Mouse (Mus musculus): ENCODE data around the gene Ccnq. TPM values are rescaled to one million over a fixed set of nuclear protein-coding genes. Genes with fewer than 3 reads are reported as not detected.

The Ccnq gene
- total RNA-seq (2021) = 10 to 100 TPM; 12.9 to 14.2 TPM
- long read RNA-seq, experiment 1, transcript Ccnq-201 (1 exons, 1,224 nt) = major isoform, 29 of 29 reads
- long read RNA-seq, experiment 1, partial matches to known transcripts = 0 of 29 reads
- long read RNA-seq, experiment 1, other reads (novel, unspliced or antisense) = 0 of 29 reads
- long read RNA-seq, experiment 2, transcript Ccnq-201 (1 exons, 1,224 nt) = major isoform, 20 of 21 reads
- long read RNA-seq, experiment 2, partial matches to known transcripts = 0 of 21 reads
- long read RNA-seq, experiment 2, other reads (novel, unspliced or antisense) = 1 of 21 reads

DNA sequence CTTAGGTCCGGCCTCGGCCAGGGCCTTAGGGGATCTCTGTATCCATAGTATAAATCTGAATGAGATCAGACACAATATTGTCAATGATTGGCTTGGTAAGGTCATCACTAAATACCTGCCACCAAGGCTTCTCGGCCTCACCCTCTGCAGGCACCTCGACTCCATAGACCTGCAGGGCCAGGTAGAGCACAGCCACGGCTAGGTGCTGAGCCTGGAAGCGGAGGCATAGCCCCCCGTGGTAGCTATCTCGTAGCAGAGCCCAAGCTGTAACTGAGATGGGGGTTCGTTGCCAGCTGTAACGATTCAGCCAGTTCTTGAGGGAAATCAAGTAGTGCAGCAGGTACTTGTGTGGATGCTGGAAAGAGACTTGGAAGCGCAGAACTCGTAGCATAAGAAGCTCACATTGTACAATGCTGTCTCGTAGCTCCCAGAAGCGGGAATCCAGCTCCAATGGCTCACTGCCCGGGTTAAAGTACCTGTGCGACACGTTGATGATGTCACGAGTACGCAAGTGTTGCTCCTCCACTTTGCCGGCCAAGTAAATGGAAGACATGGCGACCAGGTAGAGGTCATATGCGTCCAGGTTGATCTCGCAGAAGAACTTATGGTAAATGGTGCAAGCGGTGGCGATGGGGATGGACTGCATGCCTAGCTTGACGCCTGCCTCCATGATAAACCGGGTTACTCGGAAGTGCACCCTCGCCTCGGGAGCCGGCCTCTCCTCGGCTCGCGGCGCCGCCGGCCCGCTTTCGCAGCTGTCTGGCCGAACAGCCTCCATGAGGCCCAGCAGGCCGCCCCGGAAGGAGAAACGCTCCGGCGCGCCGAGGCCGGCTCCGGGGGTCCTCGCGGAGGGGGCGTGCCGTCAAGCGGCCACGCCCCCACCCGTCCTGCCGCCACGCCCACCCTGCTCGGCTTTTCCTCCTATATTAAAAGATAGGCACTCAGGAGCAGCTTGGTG lies at the start of gene Ccnq:
Gene Ccnq, minus strand, starts transcription at position 845 of the 958 bp plus-strand sequence.
- DNase-seq = peak; percentile 81 to 85
- intact Hi-C loops (cut with DNase I) = no loop called here

DNA sequence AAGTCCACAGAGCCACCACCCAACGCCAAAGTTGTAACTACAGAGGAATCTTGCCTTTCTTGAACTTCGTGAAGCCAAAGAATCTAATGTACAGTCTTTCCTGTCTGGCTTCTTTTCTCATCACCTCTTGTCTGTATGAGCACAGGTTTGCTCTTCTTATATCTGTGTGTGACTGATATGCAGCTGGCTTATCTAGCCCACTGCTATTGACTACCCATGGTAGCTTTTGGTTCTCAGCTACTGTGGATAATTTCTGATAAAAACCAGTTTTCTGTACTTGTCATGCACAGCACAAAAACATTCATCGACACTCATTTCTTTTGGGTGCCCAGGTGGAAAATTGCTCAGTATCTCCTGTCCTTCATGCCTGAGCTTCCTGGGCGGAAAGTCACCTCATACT lies 49.6 kb upstream of the Ccnq start:
- intact Hi-C loops (cut with DNase I) = no loop called here
- DNase-seq = no peak

DNA sequence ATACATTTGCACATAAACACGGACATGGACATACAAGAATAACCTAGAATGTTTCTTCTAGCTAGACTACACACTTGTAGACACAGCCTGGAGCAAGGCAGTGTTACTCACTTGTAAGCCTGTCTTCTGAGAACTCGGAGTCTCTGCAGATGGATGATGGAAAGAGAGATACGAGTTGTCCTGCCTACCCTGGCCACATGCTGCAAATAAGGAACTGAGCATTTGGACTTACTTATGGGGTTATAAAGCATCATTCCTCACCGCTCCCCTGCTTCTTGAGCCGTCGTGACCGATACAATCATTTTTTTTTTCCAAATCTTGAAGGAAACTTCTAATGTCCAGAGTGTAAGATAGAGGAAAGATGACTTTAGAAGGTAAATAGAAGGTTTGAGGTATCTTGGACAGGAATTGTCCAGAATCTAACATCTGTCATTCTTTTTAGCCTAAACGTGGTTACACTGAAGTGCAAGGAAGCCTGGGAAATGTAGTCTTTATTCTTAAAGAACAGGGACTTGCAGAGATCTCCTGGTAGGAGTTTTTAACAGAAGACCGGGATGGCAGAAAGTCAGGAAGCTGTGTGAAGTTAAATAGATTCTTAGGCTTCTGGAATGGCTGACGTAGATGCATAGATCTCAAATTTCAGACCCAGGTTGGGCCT lies 44.7 kb upstream of the Ccnq start:
- DNase-seq = no peak
- intact Hi-C loops (cut with DNase I) = no loop called here

DNA sequence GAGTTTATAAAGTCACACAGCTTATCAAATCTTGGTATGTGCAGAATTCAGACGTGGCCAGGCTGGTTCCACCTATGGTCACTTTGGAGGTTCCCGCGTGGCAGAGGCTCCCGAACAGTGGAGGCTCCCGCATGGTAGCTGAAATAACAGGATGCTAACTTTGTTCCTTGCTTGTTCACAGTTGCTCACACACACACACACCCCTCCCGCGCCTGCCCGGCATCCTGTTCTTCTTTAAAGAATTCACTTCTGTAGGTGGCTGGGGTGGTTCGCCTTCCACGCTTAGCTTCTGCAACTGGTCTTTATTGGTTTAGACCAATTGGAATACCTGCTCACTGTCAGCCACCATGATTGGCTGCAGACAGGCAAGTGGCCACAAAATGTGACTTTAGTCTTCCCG lies 41.6 kb upstream of the Ccnq start:
- intact Hi-C loops (cut with DNase I) = no loop called here
- no peak for DNase-seq

GRCm38 (mm10) chr11:78792465-78792864 lies 40.9 kb upstream of the Ccnq start:
- intact Hi-C loops (cut with DNase I) = no loop called here
- DNase-seq = no peak

- DNase-seq = no peak
- intact Hi-C loops (cut with DNase I) = no loop called here
Observed at GRCm38 (mm10) chr11:78792055-78792454, 40.5 kb upstream of the Ccnq start.

DNA sequence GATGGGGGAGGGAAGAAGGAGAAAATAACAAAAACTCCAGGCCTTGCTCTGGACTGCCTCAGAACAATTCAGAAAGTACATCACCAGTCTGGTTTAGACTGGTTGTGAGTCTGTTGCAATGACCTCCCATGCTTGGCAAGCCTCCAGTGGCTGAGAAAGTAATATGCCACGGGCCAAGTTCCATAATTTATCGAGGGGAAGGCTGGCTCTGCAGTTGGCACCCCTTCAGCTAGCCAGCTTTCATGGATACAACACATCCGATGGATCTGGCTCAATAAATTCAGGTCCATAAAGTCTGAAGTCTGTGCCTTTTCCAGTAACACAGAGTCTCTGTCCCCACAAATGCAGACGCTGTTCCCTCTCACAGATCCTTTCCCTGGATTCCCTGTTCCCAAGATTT lies 40.1 kb upstream of the Ccnq start:
- intact Hi-C loops (cut with DNase I) = no loop called here

GRCm38 (mm10) chr11:78789370-78790060 lies 38.0 kb upstream of the Ccnq start:
- no peak for DNase-seq
- intact Hi-C loops (cut with DNase I) = no loop called here

More for the DNA sequence above, 40.1 kb upstream of the Ccnq start:
- peak; percentile 48 to 71 for DNase-seq

GRCm38 (mm10) chr11:78786013-78786431 lies 34.5 kb upstream of the Ccnq start:
- intact Hi-C loops (cut with DNase I) = no loop called here

GRCm38 (mm10) chr11:78782791-78783347 lies 31.3 kb upstream of the Ccnq start:
- no peak for DNase-seq
- intact Hi-C loops (cut with DNase I) = no loop called here

More at GRCm38 (mm10) chr11:78786013-78786431, 34.5 kb upstream of the Ccnq start:
- no peak for DNase-seq

GRCm38 (mm10) chr11:78782326-78782725 lies 30.8 kb upstream of the Ccnq start:
- DNase-seq = no peak
- intact Hi-C loops (cut with DNase I) = no loop called here

DNA sequence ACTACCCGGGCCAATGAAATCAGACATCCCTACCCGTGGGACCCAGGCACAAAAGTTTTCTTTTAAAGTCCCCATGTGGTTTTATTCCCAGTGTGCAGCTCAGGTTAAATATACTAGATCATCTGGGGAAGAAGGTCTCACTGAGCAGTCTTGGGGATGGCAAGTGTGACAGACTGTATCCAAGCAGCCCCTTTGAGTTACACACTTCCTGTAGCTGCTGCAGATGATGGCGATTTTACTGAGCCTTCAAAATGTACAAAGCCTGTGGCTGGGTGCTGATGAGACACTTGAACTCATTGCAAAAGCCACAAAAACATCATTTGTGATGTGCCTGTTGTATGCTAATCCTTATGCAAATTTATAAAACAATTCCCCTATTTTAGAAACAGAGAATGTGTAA lies 29.0 kb upstream of the Ccnq start:
- intact Hi-C loops (cut with DNase I) = no loop called here
- no peak for DNase-seq

DNA sequence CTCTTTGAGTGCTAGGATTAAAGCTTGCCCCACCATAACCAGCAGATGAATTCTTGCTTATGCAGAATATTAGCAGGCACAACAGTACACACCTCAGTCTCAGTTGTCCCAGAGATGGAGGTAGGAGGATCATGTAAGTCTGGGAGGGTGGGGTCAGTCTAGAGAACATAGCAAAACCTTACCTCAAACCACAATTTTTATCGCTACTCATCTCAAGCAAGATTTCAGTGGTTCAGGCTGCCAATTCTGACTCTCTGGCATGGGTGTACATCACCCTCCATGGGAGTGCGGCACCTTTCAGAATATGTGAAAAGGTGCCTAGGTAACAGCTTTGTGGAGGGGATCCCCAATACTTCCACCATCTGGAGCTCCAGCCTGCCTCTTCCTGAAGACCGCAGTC lies 28.5 kb upstream of the Ccnq start:
- intact Hi-C loops (cut with DNase I) = no loop called here

DNA sequence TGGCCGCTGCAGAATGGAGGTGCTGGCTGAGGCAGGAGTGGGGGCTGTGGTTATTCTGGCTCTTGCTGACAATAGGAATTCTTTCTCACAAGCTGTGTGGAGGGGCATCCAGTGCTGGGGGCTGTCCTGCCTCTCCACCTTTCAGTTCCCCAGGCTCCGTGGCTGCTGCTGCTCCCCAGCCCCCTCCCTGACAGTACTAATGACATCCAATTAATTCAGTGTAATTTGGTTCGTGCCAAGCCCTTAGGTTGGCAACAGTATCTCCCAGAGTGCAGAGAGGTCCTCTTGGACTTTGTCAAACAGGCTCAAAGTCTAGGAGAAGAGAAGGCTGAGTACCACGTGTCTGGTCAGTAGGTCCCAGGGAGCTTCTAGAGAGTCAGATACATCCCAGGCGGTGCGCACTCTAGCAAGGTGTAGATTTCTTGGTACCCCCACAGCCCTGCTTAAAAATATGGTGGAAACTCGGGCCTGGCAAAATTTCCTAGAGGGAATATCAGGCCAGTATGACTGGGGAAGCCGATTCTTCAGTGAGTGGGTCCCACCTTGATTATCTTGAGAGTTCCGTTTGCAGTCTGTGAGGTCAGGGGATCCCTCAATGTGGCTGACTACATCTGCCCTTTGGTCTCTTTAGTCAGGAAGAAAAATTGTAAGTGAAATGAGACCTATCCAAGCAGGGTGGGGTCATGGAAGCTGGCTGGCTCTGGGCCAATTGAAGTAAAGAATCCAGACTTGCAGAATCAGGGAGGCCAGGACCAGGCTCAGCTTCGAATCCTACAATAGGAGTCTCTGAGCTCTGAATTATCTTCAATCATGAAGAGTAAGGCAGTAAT lies 26.5 kb upstream of the Ccnq start:
- DNase-seq = no peak

More for the DNA sequence above, 28.5 kb upstream of the Ccnq start:
- DNase-seq = no peak

DNA sequence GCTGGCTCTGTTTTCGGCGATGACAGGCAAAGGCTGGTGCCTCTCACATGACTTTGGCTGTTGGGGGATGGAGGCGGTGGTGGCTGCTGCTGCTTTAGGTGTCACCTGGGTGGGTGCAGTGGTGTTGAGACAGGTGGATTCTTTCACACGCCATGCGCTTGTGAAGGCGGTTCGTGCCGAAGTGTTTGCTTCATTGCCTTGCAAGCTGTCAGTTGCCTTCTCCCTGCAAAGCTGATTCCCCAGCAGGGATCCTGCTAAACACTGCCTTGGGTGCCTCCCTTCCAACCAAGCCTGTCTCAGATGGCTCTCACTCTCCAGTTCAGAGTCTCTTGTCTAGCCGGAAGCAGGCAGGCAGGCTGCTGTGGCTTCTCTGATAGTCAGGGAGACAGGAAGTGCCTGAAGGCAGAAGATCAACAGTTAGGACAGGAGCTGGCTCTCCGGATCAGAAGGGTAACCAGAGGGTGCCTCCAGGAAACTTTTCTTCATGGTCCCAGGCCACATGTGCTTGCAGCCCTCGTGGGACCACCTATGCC lies 20.3 kb upstream of the Ccnq start:
- intact Hi-C loops (cut with DNase I) = no loop called here
- no peak for DNase-seq

More for the DNA sequence above, 26.5 kb upstream of the Ccnq start:
- intact Hi-C loops (cut with DNase I) = no loop called here

DNA sequence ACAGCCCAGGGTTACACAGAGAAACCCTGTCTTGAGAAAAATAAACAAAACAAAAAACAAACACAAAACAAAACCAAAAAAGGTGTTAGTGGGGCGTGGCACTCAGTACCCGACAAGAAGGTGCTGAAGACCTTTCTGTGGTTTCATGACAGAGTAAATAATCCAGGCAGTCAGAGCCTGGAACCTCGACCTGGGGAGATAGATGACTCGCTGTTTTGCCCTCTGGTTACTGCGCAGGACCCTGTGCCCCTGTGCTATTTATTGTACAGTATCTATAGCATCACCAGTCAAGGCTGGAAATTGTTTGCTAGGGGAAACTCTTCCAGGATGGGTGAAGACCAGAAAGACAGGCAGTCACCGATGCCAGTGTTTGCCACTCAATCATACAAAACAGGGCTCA lies 18.9 kb upstream of the Ccnq start:
- no peak for DNase-seq
- intact Hi-C loops (cut with DNase I) = no loop called here

DNA sequence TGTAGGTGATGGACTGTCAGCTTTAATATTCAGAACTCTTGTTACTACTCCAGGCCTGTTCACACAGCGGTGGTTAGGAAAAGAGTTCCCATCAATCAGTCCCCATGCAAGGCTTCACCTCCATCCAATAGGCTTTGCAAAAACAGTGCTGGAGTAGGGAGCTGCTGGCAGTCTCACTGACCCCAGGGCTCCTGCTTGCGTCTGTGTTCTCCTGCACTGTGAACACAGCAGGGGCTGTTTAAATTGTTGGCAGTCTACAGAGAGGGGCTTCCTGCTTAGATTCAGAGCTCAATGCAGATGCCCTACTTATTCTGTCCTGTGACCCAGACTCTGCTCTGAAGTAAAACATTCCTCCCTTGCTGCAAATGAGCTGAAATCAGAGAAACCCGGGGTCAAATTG lies 17.2 kb upstream of the Ccnq start:
- DNase-seq = no peak
- intact Hi-C loops (cut with DNase I) = no loop called here

DNA sequence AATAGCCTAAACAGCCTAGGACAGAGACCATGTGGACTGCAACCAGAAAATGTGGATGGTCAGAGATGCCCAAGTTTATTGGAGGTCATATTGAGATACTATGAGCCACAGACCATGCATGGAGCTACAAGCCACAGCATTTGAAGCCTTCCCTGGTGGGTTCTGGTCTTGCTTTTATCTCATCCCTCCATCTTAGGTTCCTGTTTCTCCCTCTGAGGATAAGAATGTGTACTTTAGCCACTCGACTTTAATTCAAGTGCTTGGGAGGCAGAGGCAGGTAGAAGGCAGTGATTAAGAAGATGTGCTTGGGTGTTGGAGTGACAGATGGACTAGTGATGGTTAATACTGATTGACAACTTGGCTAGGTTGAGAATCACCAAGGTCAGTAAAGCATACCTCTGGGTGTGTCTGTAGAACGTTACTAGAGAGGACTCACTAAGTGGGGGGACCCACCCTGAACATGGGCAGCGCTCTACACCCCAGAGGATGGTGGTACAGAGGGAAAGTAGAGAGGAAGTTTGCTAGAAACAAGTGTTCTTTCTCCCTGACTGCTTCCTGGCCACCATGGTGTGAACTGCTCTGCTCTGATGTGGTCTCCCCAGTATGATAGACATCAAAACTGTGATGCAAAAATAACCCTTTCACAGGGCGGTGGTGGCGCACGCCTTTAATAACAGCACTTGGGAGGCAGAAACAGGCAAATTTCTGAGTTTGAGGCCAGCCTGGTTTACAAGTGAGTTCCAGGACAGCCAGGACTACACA lies 14.7 kb upstream of the Ccnq start:
- intact Hi-C loops (cut with DNase I) = no loop called here
- no peak for DNase-seq
